Mouse (Mus musculus) neural tube, embryonic 12.5 days (tissue): ENCODE results near the gene Nagk. TPM values are rescaled to one million over a fixed set of nuclear protein-coding genes. Genes with fewer than 3 reads are reported as not detected.

Experiments used
- polyA plus RNA-seq: library from polyadenylated mRNA; unstranded; fragments of >200 nt; fragmentation: Nextera tagmentation; extraction: Ambion mirVana; gene quantifications from 2 replicates; pipeline ENCODE4 v1.2.1, GENCODE M21; 2016

Gene Nagk
- polyA plus RNA-seq, 1 experiment from 2014 or later, result 62.6 TPM

Other genes with a start within 250 kb of the Nagk start
- gene Stambp, start 222.3 kb upstream of the Nagk start, polyA plus RNA-seq, result 34.4 and 34.6 TPM in 2 replicates
- not detected in 2 replicates for gene Clec4f, start 138.8 kb upstream of the Nagk start, polyA plus RNA-seq
- not detected in 2 replicates for gene Cd207, start 117.1 kb upstream of the Nagk start, polyA plus RNA-seq
- 0.15 TPM in 1 of 2 replicates, not detected in the other for gene Vax2, start 83.7 kb upstream of the Nagk start, polyA plus RNA-seq
- gene Atp6v1b1, start 52.0 kb upstream of the Nagk start, polyA plus RNA-seq, result not detected in 2 replicates
- 0.15 and 0.22 TPM in 2 replicates for gene Ankrd53, start 32.3 kb upstream of the Nagk start, polyA plus RNA-seq
- gene Tex261, start 19.2 kb upstream of the Nagk start, polyA plus RNA-seq, result 71.6 and 72.6 TPM in 2 replicates
- gene Paip2b, start 36.8 kb downstream of the Nagk start, polyA plus RNA-seq, result 19.1 and 22.4 TPM in 2 replicates
- gene Zfp638, start 72.1 kb downstream of the Nagk start, polyA plus RNA-seq, result 86.4 and 92.4 TPM in 2 replicates
- 7.6 and 8.2 TPM in 2 replicates for gene Dysf, start 213.6 kb downstream of the Nagk start, polyA plus RNA-seq